Mouse (Mus musculus) erythroblast, embryonic 14.5 days (primary cell): ENCODE measurements around the gene Chst8.

ENCODE experiments used
- GATA1 ChIP-seq: IDR thresholded peaks from 2 replicates; pipeline ENCODE4 v1.6.1; 2012; ENCODE audit warnings: low read length, inconsistent platforms, mixed read lengths
- TAL1 ChIP-seq: IDR thresholded peaks from 3 replicates; pipeline ENCODE4 v1.6.1; 2012; ENCODE audit warnings: low read length, inconsistent platforms, mixed read lengths

DNA sequence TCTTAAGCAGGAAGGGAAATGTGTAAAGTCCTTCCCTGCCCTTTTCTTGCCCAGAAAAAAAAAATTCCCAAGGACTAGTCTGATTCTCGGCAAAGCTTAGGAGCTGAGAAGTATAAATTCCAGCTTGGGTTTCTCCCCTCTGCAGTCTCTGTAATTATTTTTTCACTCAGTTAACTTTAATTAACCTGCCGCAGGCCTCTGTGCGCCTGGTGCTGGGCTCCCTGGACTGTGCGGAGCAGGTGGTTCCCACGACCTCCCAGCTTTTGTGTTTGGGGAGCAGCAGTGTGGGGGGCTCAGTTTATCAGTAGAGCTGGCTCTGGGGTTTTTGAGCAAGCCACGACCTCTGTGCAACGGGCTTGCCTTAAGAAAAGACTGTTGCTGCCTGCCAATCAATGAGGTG, 62.2 kb downstream of the Chst8 start:
- TF ChIP-seq GATA1 (no peak), TAL1 (no peak)
